Mouse (Mus musculus) embryonic facial prominence, embryonic 12.5 days (tissue): ENCODE data around the gene Bok. TPM values are rescaled to one million over a fixed set of nuclear protein-coding genes. Genes with fewer than 3 reads are reported as not detected.

ENCODE experiments used
- polyA plus RNA-seq: library from polyadenylated mRNA; unstranded; fragments of >200 nt; fragmentation: Nextera tagmentation; extraction: Ambion mirVana; gene quantifications from 2 replicates; pipeline ENCODE4 v1.2.1, GENCODE M21; 2016

Gene Bok
- polyA plus RNA-seq, 1 experiment from 2014 or later: 34.2 TPM

Other genes with a start within 250 kb of the Bok start
- 134 and 139 TPM in 2 replicates for gene Hdlbp, start 206.8 kb upstream of the Bok start, polyA plus RNA-seq
- 7.2 and 7.5 TPM in 2 replicates for gene Farp2, start 173.6 kb upstream of the Bok start, polyA plus RNA-seq
- gene Stk25, start 27.0 kb upstream of the Bok start, polyA plus RNA-seq: 196 and 197 TPM in 2 replicates
- 101 and 102 TPM in 2 replicates for gene Atg4b, start 65.8 kb downstream of the Bok start, polyA plus RNA-seq
- 53.2 and 57.4 TPM in 2 replicates for gene Thap4, start 69.2 kb downstream of the Bok start, polyA plus RNA-seq
- gene Dtymk, start 116.3 kb downstream of the Bok start, polyA plus RNA-seq: 272 and 277 TPM in 2 replicates
- 18.2 and 20.9 TPM in 2 replicates for gene Ing5, start 118.3 kb downstream of the Bok start, polyA plus RNA-seq
- 17.2 and 17.3 TPM in 2 replicates for gene D2hgdh, start 139.2 kb downstream of the Bok start, polyA plus RNA-seq
- 0.06 TPM in 1 of 2 replicates, not detected in the other for gene Gal3st2, start 175.6 kb downstream of the Bok start, polyA plus RNA-seq
- not detected in 2 replicates for gene Gal3st2b, start 232.7 kb downstream of the Bok start, polyA plus RNA-seq